Mouse (Mus musculus): ENCODE measurements around the gene Lrp8. TPM values are rescaled to one million over a fixed set of nuclear protein-coding genes. Genes with fewer than 3 reads are reported as not detected.

Lrp8 gene
- polyA plus RNA-seq, 1 experiment from 2014 or later = 0.61 TPM

GRCm38 (mm10) chr4:107783541-107783940, 18.5 kb upstream of the Lrp8 start:
- Histone ChIP-seq H3K4me3 (ENCODE audit: low read depth, low read length) (no peak overlapping the region), H3K27ac (ENCODE audit: low read depth) (peak overlapping the region; percentile 29; the same call in 1 of the 2 replicates), H3K36me3 (replicated peaks; ENCODE audit: insufficient read depth, low read length) (no peaks in the 10 kb centered on the region), H3K4me2 (ENCODE audit: low read depth, low read length) (peak overlapping the region; percentile 44), H3K4me1 (ENCODE audit: insufficient read depth) (peaks cover 7% of the 10 kb centered on the region), H3K9ac (replicated peaks) (no peak overlapping the region), H3K9me3 (ENCODE audit: low read length) (no peaks in the 10 kb centered on the region), H3K27me3 (ENCODE audit: insufficient read depth, low read length) (no peaks in the 10 kb centered on the region)
- ATAC-seq (peak; percentile 82), DNase-seq (peak; percentile 26)
- TF ChIP-seq EP300 (IDR thresholded peaks at IDR 0.05; ENCODE audit: low read depth) = no peak
- TF ChIP-seq CTCF (IDR thresholded peaks at IDR 0.05; ENCODE audit: low read depth) = no peak
- WGBS (ENCODE audit: insufficient replicate concordance) = 49% methylated on average over 10 of the region's 10 CpGs

- Histone ChIP-seq H3K27me3 (ENCODE audit: insufficient read depth, low read length) (no peaks in the 10 kb centered on the region), H3K9ac (replicated peaks) (no peak overlapping the region), H3K9me3 (ENCODE audit: low read length) (no peaks in the 10 kb centered on the region), H3K4me2 (ENCODE audit: low read depth, low read length) (no peak overlapping the region), H3K4me1 (ENCODE audit: insufficient read depth) (peaks cover 4% of the 10 kb centered on the region), H3K36me3 (replicated peaks; ENCODE audit: insufficient read depth, low read length) (no peaks in the 10 kb centered on the region), H3K27ac (ENCODE audit: low read depth) (no peak overlapping the region), H3K4me3 (ENCODE audit: low read depth, low read length) (no peak overlapping the region)
- ATAC-seq (no peak), DNase-seq (no peak)
- 79% methylated on average over 6 of the region's 6 CpGs for whole genome bisulfite sequencing (ENCODE audit: insufficient replicate concordance)
- TF ChIP-seq CTCF (IDR thresholded peaks at IDR 0.05; ENCODE audit: low read depth) (no peak), EP300 (IDR thresholded peaks at IDR 0.05; ENCODE audit: low read depth) (no peak)
Observed at GRCm38 (mm10) chr4:107788841-107789240, 13.2 kb upstream of the Lrp8 start.

DNA sequence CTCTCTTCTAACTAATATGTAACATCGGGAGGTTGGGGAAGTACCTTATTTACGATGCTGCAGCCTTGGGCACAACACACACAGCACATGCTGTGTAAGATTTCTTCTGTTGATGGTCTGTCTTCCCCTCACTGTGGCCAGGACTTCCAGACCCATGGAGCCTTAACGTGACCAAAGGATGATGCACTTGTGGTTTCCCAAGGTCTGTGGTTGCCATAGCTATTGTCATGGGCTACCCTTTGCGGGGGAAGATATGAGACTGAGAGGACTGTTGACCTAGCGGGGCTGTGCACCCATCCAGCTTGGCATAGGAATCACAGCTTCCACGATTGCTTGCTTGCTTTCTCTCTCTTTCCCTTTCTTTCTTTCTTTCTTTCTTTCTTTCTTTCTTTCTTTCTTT, 1.3 kb upstream of the Lrp8 start:
- WGBS (ENCODE audit: insufficient replicate concordance) = 61% methylated on average over 6 of the region's 6 CpGs

DNA sequence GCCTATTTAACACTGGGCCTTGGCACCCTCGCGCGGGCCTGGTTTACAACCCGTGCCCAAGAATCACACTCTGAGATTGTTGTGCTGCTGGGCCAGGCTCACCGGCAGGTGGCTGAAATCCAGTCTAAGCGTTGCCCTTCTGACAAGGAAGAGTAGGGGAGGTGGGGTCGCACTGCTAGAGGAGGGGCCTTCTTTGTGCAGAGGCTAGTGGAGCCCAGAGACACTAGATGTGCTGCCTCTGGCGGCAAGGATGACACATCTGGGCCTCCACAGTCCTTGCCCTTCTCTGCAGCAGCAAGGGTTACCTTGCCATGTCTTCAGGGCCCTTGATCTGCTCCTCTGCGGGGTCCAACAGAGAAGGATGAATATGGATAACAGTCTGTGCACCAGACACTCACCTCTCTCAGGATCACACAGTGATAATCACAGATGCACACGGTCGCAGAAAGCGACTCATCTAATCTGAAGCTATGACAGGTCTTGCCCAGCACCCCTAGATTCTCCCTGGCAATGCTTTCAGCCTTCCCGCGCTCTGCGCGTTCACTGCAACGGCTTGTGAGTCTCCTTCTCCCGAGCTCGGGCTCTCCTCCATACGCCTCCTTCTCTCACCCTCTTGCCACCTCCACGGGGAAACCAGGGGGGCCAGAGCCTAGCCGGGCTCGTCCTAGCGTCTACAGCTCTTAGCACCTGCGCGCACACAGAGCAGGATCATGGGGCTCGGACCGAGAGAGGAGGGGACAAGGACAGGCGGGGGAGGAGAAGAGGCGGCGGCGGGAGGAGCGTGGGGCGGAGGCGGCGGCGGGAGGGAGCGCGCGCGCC, 486 bp upstream of the Lrp8 start:
- TF ChIP-seq CTCF (IDR thresholded peaks at IDR 0.05; ENCODE audit: low read depth) (peak; percentile 13; the same call in 1 of the 2 replicates), EP300 (IDR thresholded peaks at IDR 0.05; ENCODE audit: low read depth) (no peak)
- peak overlapping the region; percentile 60 for H3K4me3 ChIP-seq (ENCODE audit: low read depth, low read length)
- peak overlapping the region; percentile 99 for H3K4me2 ChIP-seq (ENCODE audit: low read depth, low read length)
- H3K27me3 ChIP-seq (ENCODE audit: insufficient read depth, low read length) = 0 out of 2 replicates have a peak, but pooled peaks cover 6% of the 10 kb centered on the region
- H3K9ac ChIP-seq (replicated peaks) = peak overlapping the region; percentile 57
- no peak overlapping the region for H3K27ac ChIP-seq (ENCODE audit: low read depth)
- peak; percentile 58; the same call in 1 of the 2 replicates for ATAC-seq
- WGBS (ENCODE audit: insufficient replicate concordance) = 6% methylated on average over 29 of the region's 41 CpGs
- DNase-seq = peak; percentile 85
- H3K4me1 ChIP-seq (ENCODE audit: insufficient read depth) = peaks cover 26% of the 10 kb centered on the region
- H3K36me3 ChIP-seq (replicated peaks; ENCODE audit: insufficient read depth, low read length) = no peaks in the 10 kb centered on the region
- H3K9me3 ChIP-seq (ENCODE audit: low read length) = no peaks in the 10 kb centered on the region

More for the DNA sequence above, 1.3 kb upstream of the Lrp8 start:
- no peak overlapping the region for H3K27ac ChIP-seq (ENCODE audit: low read depth)
- H3K27me3 ChIP-seq (ENCODE audit: insufficient read depth, low read length) = 0 out of 2 replicates have a peak, but pooled peaks cover 6% of the 10 kb centered on the region
- H3K4me1 ChIP-seq (ENCODE audit: insufficient read depth) = peaks cover 26% of the 10 kb centered on the region
- H3K4me3 ChIP-seq (ENCODE audit: low read depth, low read length) = no peak overlapping the region
- no peak overlapping the region for H3K4me2 ChIP-seq (ENCODE audit: low read depth, low read length)
- TF ChIP-seq CTCF (IDR thresholded peaks at IDR 0.05; ENCODE audit: low read depth) (no peak), EP300 (IDR thresholded peaks at IDR 0.05; ENCODE audit: low read depth) (no peak)
- no peak overlapping the region for H3K9ac ChIP-seq (replicated peaks)
- DNase-seq = no peak
- no peaks in the 10 kb centered on the region for H3K9me3 ChIP-seq (ENCODE audit: low read length)
- no peak for ATAC-seq
- H3K36me3 ChIP-seq (replicated peaks; ENCODE audit: insufficient read depth, low read length) = no peaks in the 10 kb centered on the region

GRCm38 (mm10) chr4:107802450-107803331, 630 bp downstream of the Lrp8 start:
- H3K9ac ChIP-seq (replicated peaks) = peak overlapping the region; percentile 57
- no peaks in the 10 kb centered on the region for H3K9me3 ChIP-seq (ENCODE audit: low read length)
- ATAC-seq (no peak), DNase-seq (peak; percentile 34)
- WGBS (ENCODE audit: insufficient replicate concordance) = under 1% methylated on average over 62 of the region's 65 CpGs
- H3K27me3 ChIP-seq (ENCODE audit: insufficient read depth, low read length) = 0 out of 2 replicates have a peak, but pooled peaks cover 6% of the 10 kb centered on the region
- H3K27ac ChIP-seq (ENCODE audit: low read depth) = no peak overlapping the region
- no peaks in the 10 kb centered on the region for H3K36me3 ChIP-seq (replicated peaks; ENCODE audit: insufficient read depth, low read length)
- H3K4me1 ChIP-seq (ENCODE audit: insufficient read depth) = peaks cover 26% of the 10 kb centered on the region
- TF ChIP-seq EP300 (IDR thresholded peaks at IDR 0.05; ENCODE audit: low read depth) = no peak
- TF ChIP-seq CTCF (IDR thresholded peaks at IDR 0.05; ENCODE audit: low read depth) = no peak
- H3K4me3 ChIP-seq (ENCODE audit: low read depth, low read length) = peak overlapping the region; percentile 60
- peak overlapping the region; percentile 99 for H3K4me2 ChIP-seq (ENCODE audit: low read depth, low read length)
